Mouse (Mus musculus): ENCODE data around the gene Astn1. TPM values are rescaled to one million over a fixed set of nuclear protein-coding genes. Genes with fewer than 3 reads are reported as not detected.

Gene Astn1
- total and polyA plus RNA-seq, 3 experiments: not detected

DNA sequence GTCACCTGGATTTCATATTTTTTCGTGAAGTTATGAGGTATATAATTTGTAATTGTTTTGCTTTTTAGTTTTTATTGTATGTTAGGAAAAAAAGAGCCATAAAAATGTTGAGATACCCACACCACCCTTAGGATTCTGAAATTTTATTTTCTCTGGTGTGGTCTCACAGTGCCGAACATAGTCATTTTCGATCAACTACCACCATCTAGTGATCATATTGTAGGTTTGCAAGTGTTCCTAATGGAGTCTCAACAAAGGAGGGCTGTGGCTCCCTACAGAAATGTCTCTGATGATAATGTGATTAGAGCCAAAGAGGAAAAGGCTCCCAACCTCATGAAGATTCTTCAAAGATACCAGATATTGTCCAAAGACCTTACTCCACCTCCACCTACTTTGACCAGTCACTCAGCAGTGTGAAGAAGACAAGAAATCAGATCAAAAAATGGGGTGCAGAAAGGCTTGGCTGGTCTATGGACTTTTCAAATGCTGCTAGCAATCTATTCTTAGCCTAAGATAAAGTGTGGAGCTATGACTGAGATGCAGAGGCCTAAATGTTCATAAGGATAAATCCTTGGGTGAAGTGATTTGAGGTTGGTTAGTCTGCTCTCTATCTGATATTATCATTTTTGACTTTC, 292.6 kb downstream of the Astn1 start:
- TF ChIP-seq CTCF (IDR thresholded peaks at IDR 0.05 in 2 of 3, conservative IDR thresholded peaks at IDR 0.05 in 1 of 3; ENCODE audit: control insufficient read depth in 1 of 3, insufficient read depth in 1 of 3, low read depth in 2 of 3, low read length in 3 of 3, poor library complexity in 1 of 3, severe bottlenecking in 1 of 3): peak in 2 of 3 experiments; percentile 17 to 68; a peak in 3 of 6 replicates
- peak; percentile 66 for TF ChIP-seq SMC3 (IDR thresholded peaks at IDR 0.05; ENCODE audit: low read depth, low read length)
- no peak for TF ChIP-seq CHD1 (IDR thresholded peaks at IDR 0.05; ENCODE audit: low read depth, low read length)
- peak; percentile 52 for TF ChIP-seq ZC3H11A (IDR thresholded peaks at IDR 0.05; ENCODE audit: low read depth, low read length)
- no peak for TF ChIP-seq SIN3A (IDR thresholded peaks at IDR 0.05; ENCODE audit: low read length)
- no peak for TF ChIP-seq JUND (IDR thresholded peaks at IDR 0.05; ENCODE audit: low read depth, low read length)
- TF ChIP-seq MYB (IDR thresholded peaks at IDR 0.05; ENCODE audit: low read depth, low read length): no peak
- TF ChIP-seq RAD21 (IDR thresholded peaks at IDR 0.05; ENCODE audit: low read depth, low read length): peak; percentile 77
- TF ChIP-seq NELFE (IDR thresholded peaks at IDR 0.05; ENCODE audit: low read depth, low read length): no peak
- no peaks in the 10 kb centered on the region for H3K4me1 ChIP-seq (ENCODE audit: control insufficient read depth in 1 of 2, insufficient read depth in 2 of 2, low read length in 2 of 2)
- no peaks in the 10 kb centered on the region for H3K79me2 ChIP-seq (ENCODE audit: control insufficient read depth, insufficient read depth, low read length, poor library complexity)
- no peak overlapping the region for H3K9ac ChIP-seq (ENCODE audit: control insufficient read depth, low read depth, low read length, poor library complexity, severe bottlenecking)
- no peaks in the 10 kb centered on the region for H3K27me3 ChIP-seq (ENCODE audit: control insufficient read depth in 1 of 2, insufficient read depth in 2 of 2, low read length in 2 of 2)
- peak; percentile 38 for DNase-seq (ENCODE audit: low read depth, low spot score)
- no peaks in the 10 kb centered on the region for H3K36me3 ChIP-seq (ENCODE audit: control insufficient read depth in 1 of 2, insufficient read depth in 2 of 2, low read length in 2 of 2)
- H3K4me3 ChIP-seq (ENCODE audit: control insufficient read depth in 1 of 2, insufficient read depth in 1 of 2, low read depth in 2 of 2, low read length in 2 of 2): no peak overlapping the region
- no peak overlapping the region for H3K27ac ChIP-seq (ENCODE audit: control insufficient read depth, low read depth, low read length)
- no peaks in the 10 kb centered on the region for H3K9me3 ChIP-seq (replicated peaks; ENCODE audit: insufficient read depth, low read length)

DNA sequence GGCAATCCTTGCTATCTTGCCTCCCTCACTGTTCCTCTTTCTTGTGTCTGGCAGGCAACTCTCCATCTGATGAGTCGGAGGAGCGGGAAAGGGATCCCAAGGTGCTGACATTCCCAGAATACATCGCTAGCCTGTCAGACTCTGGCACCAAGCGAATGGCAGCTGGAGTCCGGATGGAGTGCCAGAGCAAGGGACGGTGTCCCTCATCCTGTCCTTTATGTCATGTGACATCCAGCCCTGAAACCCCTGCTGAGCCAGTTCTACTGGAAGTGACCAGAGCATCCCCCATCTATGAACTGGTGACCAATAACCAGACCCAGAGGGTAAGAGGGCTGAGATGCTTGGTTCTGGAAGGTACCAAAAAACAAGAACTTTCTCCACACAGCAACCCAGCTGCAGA, 294.9 kb downstream of the Astn1 start:
- Histone ChIP-seq H3K79me2 (ENCODE audit: control insufficient read depth, insufficient read depth, low read length, poor library complexity) (no peaks in the 10 kb centered on the region), H3K36me3 (ENCODE audit: control insufficient read depth in 1 of 2, insufficient read depth in 2 of 2, low read length in 2 of 2) (no peaks in the 10 kb centered on the region), H3K9me3 (replicated peaks; ENCODE audit: insufficient read depth, low read length) (no peaks in the 10 kb centered on the region), H3K9ac (ENCODE audit: control insufficient read depth, low read depth, low read length, poor library complexity, severe bottlenecking) (no peak overlapping the region), H3K4me1 (ENCODE audit: control insufficient read depth in 1 of 2, insufficient read depth in 2 of 2, low read length in 2 of 2) (no peaks in the 10 kb centered on the region), H3K27ac (ENCODE audit: control insufficient read depth, low read depth, low read length) (no peak overlapping the region), H3K27me3 (ENCODE audit: control insufficient read depth in 1 of 2, insufficient read depth in 2 of 2, low read length in 2 of 2) (no peaks in the 10 kb centered on the region), H3K4me3 (ENCODE audit: control insufficient read depth in 1 of 2, insufficient read depth in 1 of 2, low read depth in 2 of 2, low read length in 2 of 2) (no peak overlapping the region)
- DNase-seq (ENCODE audit: low read depth, low spot score): no peak
- no peak for TF ChIP-seq TCF12 (IDR thresholded peaks at IDR 0.05; ENCODE audit: low read depth, low read length)
- TF ChIP-seq CHD2 (IDR thresholded peaks at IDR 0.05; ENCODE audit: low read length): no peak

DNA sequence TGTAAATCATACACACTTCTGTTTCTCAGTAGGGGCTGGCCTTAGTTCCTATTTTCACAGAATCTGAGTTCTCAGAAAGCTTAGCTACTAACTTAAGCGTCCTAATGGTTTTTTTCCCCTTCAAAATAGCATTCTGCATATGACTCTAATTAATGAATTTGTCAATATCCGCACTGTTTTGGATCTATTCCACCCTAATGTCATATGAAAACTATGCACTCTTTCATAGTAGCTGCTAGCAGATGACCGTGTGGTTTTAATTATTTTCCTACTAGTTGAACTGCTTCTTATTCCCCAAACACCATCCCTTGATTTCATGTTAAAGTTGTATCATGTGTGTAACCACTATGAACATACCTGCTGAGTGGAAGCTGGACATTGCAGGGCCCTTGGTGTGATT, 303.9 kb downstream of the Astn1 start:
- no peak overlapping the region for H3K9ac ChIP-seq (ENCODE audit: control insufficient read depth, low read depth, low read length, poor library complexity, severe bottlenecking)
- no peaks in the 10 kb centered on the region for H3K79me2 ChIP-seq (ENCODE audit: control insufficient read depth, insufficient read depth, low read length, poor library complexity)
- no peaks in the 10 kb centered on the region for H3K36me3 ChIP-seq (ENCODE audit: control insufficient read depth in 1 of 2, insufficient read depth in 2 of 2, low read length in 2 of 2)
- no peak overlapping the region for H3K4me3 ChIP-seq (ENCODE audit: control insufficient read depth in 1 of 2, insufficient read depth in 1 of 2, low read depth in 2 of 2, low read length in 2 of 2)
- H3K27ac ChIP-seq (ENCODE audit: control insufficient read depth, low read depth, low read length): no peak overlapping the region
- no peaks in the 10 kb centered on the region for H3K4me1 ChIP-seq (ENCODE audit: control insufficient read depth in 1 of 2, insufficient read depth in 2 of 2, low read length in 2 of 2)
- DNase-seq (ENCODE audit: low read depth, low spot score): no peak
- H3K27me3 ChIP-seq (ENCODE audit: control insufficient read depth in 1 of 2, insufficient read depth in 2 of 2, low read length in 2 of 2): no peaks in the 10 kb centered on the region
- no peaks in the 10 kb centered on the region for H3K9me3 ChIP-seq (replicated peaks; ENCODE audit: insufficient read depth, low read length)
- TF ChIP-seq HCFC1 (IDR thresholded peaks at IDR 0.05; ENCODE audit: low read depth, low read length): no peak
- no peak for TF ChIP-seq MXI1 (IDR thresholded peaks at IDR 0.05; ENCODE audit: low read depth, low read length)
- no peak for TF ChIP-seq CHD1 (IDR thresholded peaks at IDR 0.05; ENCODE audit: low read depth, low read length)
- TF ChIP-seq ZMIZ1 (IDR thresholded peaks at IDR 0.05; ENCODE audit: low read depth, low read length): no peak
- no peak for TF ChIP-seq ZKSCAN1 (IDR thresholded peaks at IDR 0.05; ENCODE audit: low read depth, low read length)
- no peak for TF ChIP-seq USF1 (IDR thresholded peaks at IDR 0.05; ENCODE audit: low read depth, low read length)
- TF ChIP-seq TCF12 (IDR thresholded peaks at IDR 0.05; ENCODE audit: low read depth, low read length): no peak
- TF ChIP-seq MAFK (IDR thresholded peaks at IDR 0.05; ENCODE audit: borderline replicate concordance, low read depth, low read length): no peak
- no peak for TF ChIP-seq RAD21 (IDR thresholded peaks at IDR 0.05; ENCODE audit: low read depth, low read length)
- no peak for TF ChIP-seq POLR2A (IDR thresholded peaks at IDR 0.05; ENCODE audit: control insufficient read depth in 1 of 2, insufficient read depth in 1 of 2, low read depth in 1 of 2, low read length in 2 of 2, poor library complexity in 1 of 2)
- no peak for TF ChIP-seq E2F4 (IDR thresholded peaks at IDR 0.05; ENCODE audit: borderline replicate concordance, low read depth, low read length)
- no peak for TF ChIP-seq CTCF (IDR thresholded peaks at IDR 0.05 in 2 of 3, conservative IDR thresholded peaks at IDR 0.05 in 1 of 3; ENCODE audit: control insufficient read depth in 1 of 3, insufficient read depth in 1 of 3, low read depth in 2 of 3, low read length in 3 of 3, poor library complexity in 1 of 3, severe bottlenecking in 1 of 3)
- TF ChIP-seq ZNF384 (IDR thresholded peaks at IDR 0.05; ENCODE audit: low read depth, low read length): no peak

Measured in MEL (cell line).